Mouse (Mus musculus): ENCODE results near the gene Gm2056. TPM values are rescaled to one million over a fixed set of nuclear protein-coding genes. Genes with fewer than 3 reads are reported as not detected.
"Not testable (repeated sequence)": the region's sequence is repeated elsewhere in the genome, so short reads cannot be mapped to it uniquely, and the experiment has no call there.

Gene Gm2056
- not detected for total RNA-seq (2021)
- long read RNA-seq, experiment 1, result 0 reads
- long read RNA-seq, experiment 2, result 0 reads

DNA sequence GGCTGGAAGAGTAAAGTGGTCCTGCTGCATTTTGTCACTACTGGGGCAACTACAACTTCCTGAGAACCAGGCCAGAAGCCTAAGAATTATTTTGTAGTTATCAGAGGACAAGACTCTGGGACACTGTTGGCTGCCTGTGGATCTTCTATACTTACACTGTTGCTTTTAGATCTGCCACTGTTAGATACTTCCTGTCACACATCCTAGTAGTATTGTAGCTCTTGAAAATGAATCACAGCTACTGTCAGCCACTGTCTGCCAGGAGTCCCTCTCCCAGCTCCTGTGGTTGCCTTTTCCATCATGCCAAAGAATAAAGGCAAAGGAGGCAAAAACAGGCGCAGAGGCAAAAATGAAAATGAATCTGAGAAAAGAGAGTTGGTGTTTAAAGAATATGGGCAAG lies at the start of gene Gm2056:
Gene Gm2056, plus strand, starts transcription at position 301 of the 400 bp plus-strand sequence.
- intact Hi-C loops (cut with DNase I); DNase-seq (ENCODE audit: low spot score in 2 of 2): not testable (repeated sequence)

DNA sequence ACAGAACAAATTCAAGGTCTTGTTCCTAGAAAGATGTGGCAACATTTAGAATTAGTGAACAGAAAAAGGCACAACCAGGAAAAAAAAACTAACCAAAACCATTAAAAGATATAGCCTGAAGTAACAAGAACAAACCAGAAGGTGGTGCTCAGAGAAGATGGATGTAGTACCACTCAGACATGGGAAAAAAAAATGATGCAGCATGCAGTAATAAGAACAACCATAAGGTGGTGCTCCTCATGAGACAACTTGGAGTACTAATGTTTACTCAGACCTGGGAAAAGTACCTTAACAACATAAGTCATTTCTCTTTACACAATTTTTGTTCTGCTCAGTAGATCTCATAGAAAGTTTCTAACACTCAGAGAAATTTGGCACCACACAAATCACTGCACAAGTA lies 42.8 kb upstream of the Gm2056 start:
- peak; percentile 3 to 26 for DNase-seq (ENCODE audit: low spot score in 2 of 2)
- intact Hi-C loops (cut with DNase I), result not testable (repeated sequence)

DNA sequence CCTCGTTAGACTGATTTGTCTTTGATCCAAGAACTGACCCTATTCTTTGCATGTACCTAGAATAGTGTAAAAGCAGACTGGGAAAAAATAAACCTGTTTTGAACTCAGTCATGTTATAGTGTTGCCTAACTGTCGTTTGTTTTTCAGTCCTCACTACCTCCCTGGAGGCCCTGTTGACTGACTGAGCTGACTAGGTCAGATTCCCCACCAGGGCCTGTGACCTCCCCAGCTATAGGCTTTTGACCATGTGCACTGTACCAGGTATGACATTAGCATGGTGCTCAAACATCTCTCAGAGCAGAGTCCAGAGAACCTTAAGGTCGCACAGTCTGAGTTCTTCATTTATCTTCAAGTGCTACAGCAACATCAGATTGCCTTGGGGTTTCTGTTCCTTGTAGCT lies 22.7 kb upstream of the Gm2056 start:
- DNase-seq (ENCODE audit: low spot score in 2 of 2); intact Hi-C loops (cut with DNase I): not testable (repeated sequence)

DNA sequence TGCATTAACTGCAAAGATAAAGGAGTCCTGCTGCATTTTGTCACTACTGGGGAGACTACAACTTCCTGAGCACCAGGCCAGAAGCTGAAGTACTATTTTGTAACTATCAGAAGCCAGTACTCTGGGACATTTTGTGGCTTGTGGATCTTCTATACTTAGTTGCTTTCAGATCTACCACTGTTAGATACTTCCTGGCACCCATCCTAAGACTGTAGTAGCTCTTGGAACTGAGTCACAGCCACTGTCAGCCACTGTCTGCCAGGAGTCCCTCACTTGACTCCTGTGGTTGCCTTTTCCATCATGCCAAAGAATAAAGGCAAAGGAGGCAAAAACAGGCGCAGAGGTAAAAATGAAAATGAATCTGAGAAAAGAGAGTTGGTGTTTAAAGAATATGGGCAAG lies 15.3 kb upstream of the Gm2056 start, which contains the start of gene Gm2075:
Gene Gm2075, plus strand, starts transcription at position 301 of the 400 bp plus-strand sequence.
- intact Hi-C loops (cut with DNase I); DNase-seq (ENCODE audit: low spot score in 2 of 2): not testable (repeated sequence)

DNA sequence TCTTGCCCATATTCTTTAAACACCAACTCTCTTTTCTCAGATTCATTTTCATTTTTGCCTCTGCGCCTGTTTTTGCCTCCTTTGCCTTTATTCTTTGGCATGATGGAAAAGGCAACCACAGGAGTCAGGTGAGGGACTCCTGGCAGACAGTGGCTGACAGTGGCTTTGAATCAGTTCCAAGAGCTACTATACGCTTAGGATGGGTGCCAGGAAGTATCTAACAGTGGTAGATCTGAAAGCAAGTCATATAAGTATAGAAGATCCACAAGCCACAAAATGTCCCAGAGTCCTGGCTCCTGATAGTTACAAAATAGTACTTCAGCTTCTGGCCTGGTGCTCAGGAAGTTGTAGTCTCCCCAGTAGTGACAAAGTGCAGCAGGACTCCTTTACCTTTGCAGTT lies 8.1 kb upstream of the Gm2056 start, which contains the start of gene Gm6803:
Gene Gm6803, minus strand, starts transcription at position 101 of the 400 bp plus-strand sequence.
- DNase-seq (ENCODE audit: low spot score in 2 of 2); intact Hi-C loops (cut with DNase I): not testable (repeated sequence)

DNA sequence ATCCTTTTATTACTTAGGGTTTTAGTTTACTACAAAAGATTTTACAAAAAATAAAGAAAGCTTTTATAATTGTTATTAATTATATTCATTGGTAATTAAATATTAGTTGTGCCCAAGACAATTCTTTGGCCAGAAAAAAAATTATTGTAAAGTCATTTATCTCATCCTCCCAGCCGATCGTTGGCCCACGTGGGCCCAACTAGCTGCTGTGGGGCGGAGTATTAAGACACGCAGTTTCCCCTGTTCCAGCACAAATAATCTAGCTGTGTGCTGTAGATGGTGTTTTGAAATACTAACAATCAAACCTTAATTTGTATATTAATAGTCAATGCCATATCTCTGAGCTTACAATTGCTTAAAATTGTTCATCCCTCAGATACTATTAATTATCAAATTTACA lies 5.4 kb downstream of the Gm2056 start:
- intact Hi-C loops (cut with DNase I); DNase-seq (ENCODE audit: low spot score in 2 of 2): not testable (repeated sequence)

DNA sequence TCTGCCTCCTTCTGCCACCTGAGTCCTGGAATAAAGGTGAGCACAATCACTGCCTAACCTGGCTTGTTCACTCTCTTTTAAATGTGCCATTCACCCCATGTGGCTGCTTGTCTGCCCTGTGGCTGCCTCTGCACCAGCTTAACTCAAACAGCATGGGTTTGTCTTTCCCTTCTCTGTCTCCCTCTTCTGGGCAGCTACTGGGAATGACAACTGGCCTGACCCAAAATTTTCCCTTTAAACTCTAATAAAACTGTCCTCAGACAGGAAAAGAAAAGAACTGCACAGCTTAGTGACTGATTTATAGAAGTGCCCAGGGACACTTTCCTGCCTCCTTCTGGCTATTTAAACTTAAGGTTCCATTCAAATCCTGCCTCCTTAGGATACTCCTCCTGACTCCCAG lies 12.3 kb downstream of the Gm2056 start:
- intact Hi-C loops (cut with DNase I); DNase-seq (ENCODE audit: low spot score in 2 of 2): not testable (repeated sequence)

DNA sequence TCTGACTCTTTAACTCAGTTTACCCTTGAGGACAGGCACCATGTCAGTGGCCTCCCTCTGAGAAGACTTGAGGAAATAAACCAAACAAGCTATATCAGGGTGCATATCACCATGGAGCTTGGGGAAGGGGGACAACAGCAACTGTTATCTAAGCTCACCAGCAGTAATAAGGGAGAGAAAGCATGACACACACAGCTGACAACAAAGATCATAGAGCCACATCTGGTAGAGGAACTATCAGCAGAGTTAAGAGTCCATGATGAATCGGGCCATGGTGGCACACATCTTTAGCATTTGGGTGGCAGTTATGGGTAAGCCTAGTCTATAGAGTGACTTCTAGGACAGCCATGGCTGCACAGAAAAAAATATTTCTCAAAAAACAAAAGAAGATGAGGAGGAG lies 12.9 kb downstream of the Gm2056 start:
- not testable (repeated sequence) for DNase-seq (ENCODE audit: low spot score in 2 of 2)
- intact Hi-C loops (cut with DNase I), result loop anchor here (5.0 kb wide), 1 partner anchor 298 kb away; no protein-coding TSS in a partner anchor

DNA sequence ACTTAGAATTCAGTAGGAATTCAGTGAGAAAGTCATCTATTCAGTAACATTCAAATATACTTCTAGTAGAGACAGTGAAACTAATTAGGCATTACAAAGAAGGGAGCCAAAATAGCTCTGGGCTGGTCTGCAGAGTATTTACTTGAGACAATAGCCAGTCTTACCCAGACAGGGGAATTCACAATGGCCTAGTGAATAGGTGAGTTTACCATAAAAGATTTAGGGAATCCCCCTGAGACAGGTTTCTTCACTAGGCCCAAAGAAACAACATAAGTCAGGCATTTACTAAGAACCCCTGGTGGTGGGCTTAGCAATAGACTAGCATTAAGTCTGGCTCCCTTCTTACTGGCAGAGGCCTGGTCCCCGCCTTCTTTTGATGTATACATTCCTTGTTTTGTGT lies 18.4 kb downstream of the Gm2056 start:
- intact Hi-C loops (cut with DNase I); DNase-seq (ENCODE audit: low spot score in 2 of 2): not testable (repeated sequence)

Other genes starting within 250 kb of the Gm2056 start
- gene Gm21936, start 231.5 kb upstream of the Gm2056 start, total RNA-seq (2021), result not detected
- gene BB287469, start 210.4 kb upstream of the Gm2056 start, total RNA-seq (2021), result not detected
- not detected for gene Gm2001, start 184.7 kb upstream of the Gm2056 start, total RNA-seq (2021)
- gene Gm2016, start 152.9 kb upstream of the Gm2056 start, total RNA-seq (2021), result not detected
- gene Gm2022, start 131.6 kb upstream of the Gm2056 start, total RNA-seq (2021), result not detected
- not detected for gene Gm2035, start 107.1 kb upstream of the Gm2056 start, total RNA-seq (2021)
- not detected for gene Gm2042, start 72.9 kb upstream of the Gm2056 start, total RNA-seq (2021)
- not detected for gene Gm2075, start 15.2 kb upstream of the Gm2056 start, total RNA-seq (2021)
- gene Gm6803, start 8.2 kb upstream of the Gm2056 start, total RNA-seq (2021), result not detected
- gene Gm16368, start 56.7 kb downstream of the Gm2056 start, total RNA-seq (2021), result not detected
- gene Gm10436, start 155.1 kb downstream of the Gm2056 start, total RNA-seq (2021), result not detected
- gene Gm8332, start 223.1 kb downstream of the Gm2056 start, total RNA-seq (2021), result not detected
- not detected for gene Gm5662, start 247.5 kb downstream of the Gm2056 start, total RNA-seq (2021)